Mouse (Mus musculus): ENCODE measurements around the gene Ttl.

Ttl gene

GRCm38 (mm10) chr2:129065437-129066282 is at the start of gene Ttl:
Ttl (plus strand) TSS chr2:129065942.
- peak in 1 of 2 experiments; percentile 47 for DNase-seq (ENCODE audit: low read depth in 1 of 2, low spot score in 2 of 2)

GRCm38 (mm10) chr2:129020106-129020505 is 45.6 kb upstream of the Ttl start:
- DNase-seq (ENCODE audit: low read depth in 1 of 2, low spot score in 2 of 2), result no peak

GRCm38 (mm10) chr2:129024820-129025219 is 40.9 kb upstream of the Ttl start:
- no peak for DNase-seq (ENCODE audit: low read depth in 1 of 2, low spot score in 2 of 2)

GRCm38 (mm10) chr2:129035381-129035780 is 30.4 kb upstream of the Ttl start:
- DNase-seq (ENCODE audit: low read depth in 1 of 2, low spot score in 2 of 2), result no peak

GRCm38 (mm10) chr2:129038426-129038936 is 27.3 kb upstream of the Ttl start:
- no peak for DNase-seq (ENCODE audit: low read depth in 1 of 2, low spot score in 2 of 2)

GRCm38 (mm10) chr2:129038937-129039631 is 26.7 kb upstream of the Ttl start:
- no peak for DNase-seq (ENCODE audit: low read depth in 1 of 2, low spot score in 2 of 2)

- DNase-seq (ENCODE audit: low read depth in 1 of 2, low spot score in 2 of 2), result no peak
Measured at GRCm38 (mm10) chr2:129040567-129040966, 25.2 kb upstream of the Ttl start.

- DNase-seq (ENCODE audit: low read depth in 1 of 2, low spot score in 2 of 2), result no peak
Measured at GRCm38 (mm10) chr2:129046172-129046845, 19.4 kb upstream of the Ttl start.

- DNase-seq (ENCODE audit: low read depth in 1 of 2, low spot score in 2 of 2), result no peak
Measured at GRCm38 (mm10) chr2:129046846-129047196, 18.9 kb upstream of the Ttl start.

GRCm38 (mm10) chr2:129047811-129048210 is 17.9 kb upstream of the Ttl start, which contains the start of gene Vinac1:
Vinac1 (minus strand) TSS chr2:129048172.
- no peak for DNase-seq (ENCODE audit: low read depth in 1 of 2, low spot score in 2 of 2)

GRCm38 (mm10) chr2:129052451-129052983 is 13.2 kb upstream of the Ttl start:
- DNase-seq (ENCODE audit: low read depth in 1 of 2, low spot score in 2 of 2), result no peak

- DNase-seq (ENCODE audit: low read depth in 1 of 2, low spot score in 2 of 2), result no peak
Measured at GRCm38 (mm10) chr2:129055741-129056140, 10.0 kb upstream of the Ttl start.

- DNase-seq (ENCODE audit: low read depth in 1 of 2, low spot score in 2 of 2), result no peak
Measured at GRCm38 (mm10) chr2:129056597-129056996, 9.1 kb upstream of the Ttl start.

- no peak for DNase-seq (ENCODE audit: low read depth in 1 of 2, low spot score in 2 of 2)
Measured at GRCm38 (mm10) chr2:129057256-129057655, 8.5 kb upstream of the Ttl start.

- no peak for DNase-seq (ENCODE audit: low read depth in 1 of 2, low spot score in 2 of 2)
Measured at GRCm38 (mm10) chr2:129057920-129058361, 7.8 kb upstream of the Ttl start.

- DNase-seq (ENCODE audit: low read depth in 1 of 2, low spot score in 2 of 2), result no peak
Measured at GRCm38 (mm10) chr2:129061456-129062059, 4.2 kb upstream of the Ttl start.

GRCm38 (mm10) chr2:129066326-129066725 is 584 bp downstream of the Ttl start:
- no peak for DNase-seq (ENCODE audit: low read depth in 1 of 2, low spot score in 2 of 2)

- no peak for DNase-seq (ENCODE audit: low read depth in 1 of 2, low spot score in 2 of 2)
Measured at GRCm38 (mm10) chr2:129070296-129070695, 4.6 kb downstream of the Ttl start.

- DNase-seq (ENCODE audit: low read depth in 1 of 2, low spot score in 2 of 2), result no peak
Measured at GRCm38 (mm10) chr2:129078313-129078712, 12.6 kb downstream of the Ttl start.

- DNase-seq (ENCODE audit: low read depth in 1 of 2, low spot score in 2 of 2), result no peak
Measured at GRCm38 (mm10) chr2:129079194-129079593, 13.5 kb downstream of the Ttl start.

GRCm38 (mm10) chr2:129081097-129081496 is 15.4 kb downstream of the Ttl start:
- DNase-seq (ENCODE audit: low read depth in 1 of 2, low spot score in 2 of 2), result no peak
